Mouse (Mus musculus): ENCODE data around the gene Pank4. TPM values are rescaled to one million over a fixed set of nuclear protein-coding genes. Genes with fewer than 3 reads are reported as not detected.

The Pank4 gene
- polyA plus RNA-seq, 1 experiment from 2014 or later, result 37.8 TPM

DNA sequence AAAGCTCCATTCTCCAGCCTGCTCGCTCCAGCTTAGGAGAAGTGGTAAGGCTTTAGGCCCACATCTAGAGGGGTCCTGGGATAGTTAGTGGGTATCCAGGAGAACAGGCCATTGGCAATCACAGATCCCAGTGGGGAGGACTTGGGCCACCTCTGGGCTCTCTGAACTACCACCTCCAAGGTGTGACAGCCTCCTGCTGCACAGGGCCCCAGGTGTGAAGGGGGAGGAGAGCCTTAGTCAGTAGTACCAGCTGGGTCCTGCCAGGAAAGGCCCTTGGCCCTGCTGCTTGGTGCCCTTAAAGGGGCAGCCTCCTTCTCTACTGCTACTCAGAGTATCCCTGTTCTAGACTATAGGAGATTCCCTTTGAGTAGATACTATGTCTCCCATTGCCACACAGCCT lies 56.2 kb downstream of the Pank4 start:
- no peak for ATAC-seq
- WGBS, result 88% methylated on average over 1 of the region's 1 CpGs
- H3K4me3 ChIP-seq (ENCODE audit: low read length), result no peak overlapping the region

DNA sequence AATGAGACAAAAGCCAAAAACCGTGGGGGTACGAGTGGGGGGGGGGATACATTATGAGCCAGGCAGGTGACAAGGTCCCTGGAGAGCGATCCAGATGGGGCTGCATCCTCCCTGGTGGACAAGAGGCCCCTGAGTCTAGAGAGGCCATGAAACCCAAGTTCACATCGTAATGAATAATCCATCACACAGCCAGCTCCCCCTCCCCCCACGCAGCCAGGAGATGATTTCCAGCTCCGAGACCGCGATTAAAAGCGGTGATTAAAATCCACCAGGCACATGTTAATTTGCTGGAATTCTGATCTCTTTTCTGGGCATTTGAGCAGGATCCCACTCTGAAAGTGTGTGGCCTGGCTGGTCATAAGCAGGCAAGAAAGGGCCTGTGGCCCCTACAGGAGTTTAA lies 56.9 kb downstream of the Pank4 start:
- ATAC-seq, result no peak
- WGBS, result 36% methylated on average over 9 of the region's 9 CpGs
- H3K4me3 ChIP-seq (ENCODE audit: low read length), result no peak overlapping the region
- no peak overlapping the region for H3K27ac ChIP-seq (ENCODE audit: low read depth, low read length)
- no peaks in the 10 kb centered on the region for H3K9me3 ChIP-seq (ENCODE audit: control insufficient read depth, low read length)
- peaks cover 24% of the 10 kb centered on the region for H3K4me1 ChIP-seq (ENCODE audit: control insufficient read depth, insufficient read depth, low read depth, low read length)
- H3K4me2 ChIP-seq (ENCODE audit: low read length), result no peak overlapping the region
- no peaks in the 10 kb centered on the region for H3K27me3 ChIP-seq (replicated peaks; ENCODE audit: control insufficient read depth, insufficient read depth, low read length)
- no peaks in the 10 kb centered on the region for H3K36me3 ChIP-seq (ENCODE audit: control insufficient read depth, insufficient read depth, low read length)
- no peak overlapping the region for H3K9ac ChIP-seq (ENCODE audit: low read depth, low read length)

More for the DNA sequence above, 56.2 kb downstream of the Pank4 start:
- peaks cover 24% of the 10 kb centered on the region for H3K4me1 ChIP-seq (ENCODE audit: control insufficient read depth, insufficient read depth, low read depth, low read length)
- no peaks in the 10 kb centered on the region for H3K9me3 ChIP-seq (ENCODE audit: control insufficient read depth, low read length)
- H3K36me3 ChIP-seq (ENCODE audit: control insufficient read depth, insufficient read depth, low read length), result no peaks in the 10 kb centered on the region
- H3K9ac ChIP-seq (ENCODE audit: low read depth, low read length), result no peak overlapping the region
- H3K27ac ChIP-seq (ENCODE audit: low read depth, low read length), result no peak overlapping the region
- H3K27me3 ChIP-seq (replicated peaks; ENCODE audit: control insufficient read depth, insufficient read depth, low read length), result no peaks in the 10 kb centered on the region
- no peak overlapping the region for H3K4me2 ChIP-seq (ENCODE audit: low read length)

DNA sequence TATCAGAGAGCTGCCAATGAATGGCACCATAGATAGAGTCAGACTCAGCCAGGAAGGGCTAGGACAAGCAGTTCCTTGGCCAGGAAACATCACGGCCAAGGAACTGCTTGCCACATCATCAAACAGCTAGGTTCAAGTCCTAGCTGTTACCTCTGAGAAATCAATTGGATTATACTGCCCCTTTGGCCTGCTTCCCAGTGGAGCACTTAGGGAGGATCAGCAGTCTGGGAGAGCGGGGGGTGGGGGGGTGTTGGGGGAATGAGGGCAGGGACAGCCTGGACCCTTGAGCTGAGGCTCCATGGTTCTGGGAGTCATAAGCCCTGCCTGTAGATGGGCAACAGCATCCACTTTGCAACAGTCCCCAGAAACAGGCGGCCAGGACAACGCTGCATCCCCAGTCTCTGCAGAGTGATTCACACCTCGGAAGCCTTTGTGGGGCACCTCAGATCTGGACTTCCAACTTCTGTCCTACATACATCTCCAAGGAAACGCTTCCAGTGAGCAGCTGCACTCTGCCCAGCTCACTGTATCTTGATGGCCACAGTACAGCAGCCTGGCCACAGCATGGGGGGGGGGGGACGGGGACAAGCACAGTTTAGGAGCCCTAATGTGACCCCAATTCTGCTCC lies 58.4 kb downstream of the Pank4 start:
- 76% methylated on average over 7 of the region's 7 CpGs for WGBS
- Histone ChIP-seq H3K4me1 (ENCODE audit: control insufficient read depth, insufficient read depth, low read depth, low read length) (peaks cover 22% of the 10 kb centered on the region), H3K36me3 (ENCODE audit: control insufficient read depth, insufficient read depth, low read length) (no peaks in the 10 kb centered on the region), H3K9ac (ENCODE audit: low read depth, low read length) (no peak overlapping the region), H3K4me2 (ENCODE audit: low read length) (no peak overlapping the region), H3K27me3 (replicated peaks; ENCODE audit: control insufficient read depth, insufficient read depth, low read length) (no peaks in the 10 kb centered on the region), H3K27ac (ENCODE audit: low read depth, low read length) (no peak overlapping the region), H3K9me3 (ENCODE audit: control insufficient read depth, low read length) (no peaks in the 10 kb centered on the region), H3K4me3 (ENCODE audit: low read length) (no peak overlapping the region)
- no peak for ATAC-seq

DNA sequence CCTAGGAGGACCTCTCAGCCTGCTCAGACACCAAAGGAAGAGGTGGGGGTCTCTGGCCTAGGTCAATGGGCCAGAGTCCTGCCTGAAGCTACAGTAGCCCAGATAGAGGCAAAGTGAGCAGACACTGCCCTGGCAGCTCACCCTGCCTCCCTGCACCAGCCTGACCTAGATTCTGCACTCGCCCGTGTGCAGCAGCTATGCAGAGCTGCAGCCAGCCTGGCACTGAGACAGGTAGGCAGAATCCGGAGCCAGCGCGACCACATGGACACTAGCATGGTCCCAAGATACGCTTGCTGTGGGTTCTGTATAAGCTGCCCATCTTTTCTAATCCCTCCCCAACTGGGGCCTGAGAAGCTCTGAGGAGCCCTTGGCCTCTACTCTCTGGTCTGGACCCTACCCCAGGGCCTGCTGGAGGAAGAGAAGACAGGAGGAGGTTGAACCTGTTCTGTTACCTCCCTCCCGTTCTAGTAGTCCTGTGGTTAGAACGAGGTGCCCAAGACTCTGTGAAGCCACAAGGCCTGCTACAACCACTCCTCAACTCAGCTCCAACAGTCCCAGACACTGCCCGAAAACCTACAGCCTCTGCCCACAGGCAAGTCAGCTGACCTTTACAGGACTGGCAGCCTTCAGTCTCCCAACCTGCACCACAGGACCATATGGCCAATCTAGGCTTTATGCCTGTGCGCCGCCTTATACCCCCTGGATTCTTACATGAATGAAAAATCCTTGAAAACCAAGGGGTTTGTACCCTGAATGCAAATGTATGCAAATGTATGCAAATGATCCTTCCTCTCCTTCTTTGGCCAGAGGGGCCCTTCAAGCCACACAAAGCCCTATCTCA lies 60.5 kb downstream of the Pank4 start:
- no peaks in the 10 kb centered on the region for H3K9me3 ChIP-seq (ENCODE audit: control insufficient read depth, low read length)
- no peaks in the 10 kb centered on the region for H3K27me3 ChIP-seq (replicated peaks; ENCODE audit: control insufficient read depth, insufficient read depth, low read length)
- peak overlapping the region; percentile 75 for H3K27ac ChIP-seq (ENCODE audit: low read depth, low read length)
- WGBS, result 56% methylated on average over 11 of the region's 11 CpGs
- ATAC-seq, result peak; percentile 31; the same call in 1 of the 2 replicates
- no peak overlapping the region for H3K4me2 ChIP-seq (ENCODE audit: low read length)
- H3K4me1 ChIP-seq (ENCODE audit: control insufficient read depth, insufficient read depth, low read depth, low read length), result peaks cover 14% of the 10 kb centered on the region
- no peak overlapping the region for H3K4me3 ChIP-seq (ENCODE audit: low read length)
- H3K9ac ChIP-seq (ENCODE audit: low read depth, low read length), result 0 out of 2 replicates have a peak overlapping the region, but pooled peaks have one; percentile 18
- H3K36me3 ChIP-seq (ENCODE audit: control insufficient read depth, insufficient read depth, low read length), result no peaks in the 10 kb centered on the region

Other genes with a start within 250 kb of the Pank4 start
- gene Ttc34, start 126.7 kb upstream of the Pank4 start, polyA plus RNA-seq (2015; fragmentation: Nextera tagmentation; extraction: Ambion mirVana), result 2.0 and 2.3 TPM in 2 replicates
- gene Mmel1, start 94.5 kb upstream of the Pank4 start, polyA plus RNA-seq (2015; fragmentation: Nextera tagmentation; extraction: Ambion mirVana), result 0.70 and 0.93 TPM in 2 replicates
- gene Fam213b, start 65.0 kb upstream of the Pank4 start, polyA plus RNA-seq (2015; fragmentation: Nextera tagmentation; extraction: Ambion mirVana), result 67.8 and 80.1 TPM in 2 replicates
- gene Tnfrsf14, start 35.6 kb upstream of the Pank4 start, polyA plus RNA-seq (2015; fragmentation: Nextera tagmentation; extraction: Ambion mirVana), result 0.23 and 0.27 TPM in 2 replicates
- 146 and 167 TPM in 2 replicates for gene Hes5, start 3.2 kb upstream of the Pank4 start, polyA plus RNA-seq (2015; fragmentation: Nextera tagmentation; extraction: Ambion mirVana)
- gene Plch2, start 92.7 kb downstream of the Pank4 start, polyA plus RNA-seq (2015; fragmentation: Nextera tagmentation; extraction: Ambion mirVana), result 17.0 and 19.5 TPM in 2 replicates
- gene Pex10, start 102.9 kb downstream of the Pank4 start, polyA plus RNA-seq (2015; fragmentation: Nextera tagmentation; extraction: Ambion mirVana), result 20.6 and 21.1 TPM in 2 replicates
- gene Rer1, start 122.3 kb downstream of the Pank4 start, polyA plus RNA-seq (2015; fragmentation: Nextera tagmentation; extraction: Ambion mirVana), result 125 and 131 TPM in 2 replicates
- 7.5 and 9.5 TPM in 2 replicates for gene Morn1, start 122.5 kb downstream of the Pank4 start, polyA plus RNA-seq (2015; fragmentation: Nextera tagmentation; extraction: Ambion mirVana)